Mouse (Mus musculus): ENCODE results near the gene Iqcg.

- TF ChIP-seq POLR2A (IDR thresholded peaks at IDR 0.05; ENCODE audit: low read depth, low read length) (no peak), CTCF (IDR thresholded peaks at IDR 0.05; ENCODE audit: extremely low read depth, insufficient read length, insufficient replicate concordance, low read depth, low read length) (no peak)
These were observed 42.2 kb downstream of the Iqcg start for GRCm38 (mm10) chr16:33013801-33014200.

Data from small intestine, adult 2 months (tissue).